Mouse (Mus musculus) bone marrow, adult 2 months (tissue): Measurements from ENCODE around the gene Btbd16.

Experiments used
- CTCF ChIP-seq: fragments of 200-500 bp; IDR thresholded peaks from 2 replicates; pipeline ENCODE4 v1.5.1; 2011; ENCODE audit warnings: low read length, control low read depth; ENCODE audit not compliant: control insufficient read depth, insufficient read depth
- POLR2A ChIP-seq: fragments of 200-500 bp; IDR thresholded peaks from 2 replicates; pipeline ENCODE4 v1.6.1; 2011; ENCODE audit warnings: low read depth, mild to moderate bottlenecking, control low read depth, low read length, borderline replicate concordance; ENCODE audit not compliant: control insufficient read depth

DNA sequence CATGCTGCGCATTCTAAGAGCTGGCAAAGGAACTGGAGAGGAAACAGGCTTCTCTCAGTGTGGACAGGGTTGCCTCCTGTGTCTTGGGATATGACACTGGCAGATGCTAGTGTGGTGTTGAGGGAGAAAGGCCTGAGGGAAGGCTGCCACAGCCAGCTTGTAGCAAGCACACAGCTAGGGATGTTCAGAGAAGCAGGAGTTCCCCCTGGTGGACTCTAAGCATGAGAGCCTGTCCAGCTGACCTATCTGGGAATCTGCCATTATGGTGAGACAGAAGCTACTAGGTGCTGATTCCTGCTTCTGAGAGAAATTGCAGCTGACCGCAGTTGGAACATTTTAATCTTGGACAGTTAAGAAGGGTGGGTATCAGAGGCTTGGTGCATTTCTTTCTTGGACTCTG is 19.1 kb upstream of the Btbd16 start:
- TF ChIP-seq POLR2A (no peak), CTCF (no peak)
